Mouse (Mus musculus): ENCODE measurements around the gene Wnt3a. TPM values are rescaled to one million over a fixed set of nuclear protein-coding genes. Genes with fewer than 3 reads are reported as not detected.

Wnt3a gene
- not detected for total RNA-seq (2023)

GRCm38 (mm10) chr11:59290702-59291303 lies at the start of gene Wnt3a:
Gene Wnt3a, minus strand, starts transcription at chr11:59290752.

DNA sequence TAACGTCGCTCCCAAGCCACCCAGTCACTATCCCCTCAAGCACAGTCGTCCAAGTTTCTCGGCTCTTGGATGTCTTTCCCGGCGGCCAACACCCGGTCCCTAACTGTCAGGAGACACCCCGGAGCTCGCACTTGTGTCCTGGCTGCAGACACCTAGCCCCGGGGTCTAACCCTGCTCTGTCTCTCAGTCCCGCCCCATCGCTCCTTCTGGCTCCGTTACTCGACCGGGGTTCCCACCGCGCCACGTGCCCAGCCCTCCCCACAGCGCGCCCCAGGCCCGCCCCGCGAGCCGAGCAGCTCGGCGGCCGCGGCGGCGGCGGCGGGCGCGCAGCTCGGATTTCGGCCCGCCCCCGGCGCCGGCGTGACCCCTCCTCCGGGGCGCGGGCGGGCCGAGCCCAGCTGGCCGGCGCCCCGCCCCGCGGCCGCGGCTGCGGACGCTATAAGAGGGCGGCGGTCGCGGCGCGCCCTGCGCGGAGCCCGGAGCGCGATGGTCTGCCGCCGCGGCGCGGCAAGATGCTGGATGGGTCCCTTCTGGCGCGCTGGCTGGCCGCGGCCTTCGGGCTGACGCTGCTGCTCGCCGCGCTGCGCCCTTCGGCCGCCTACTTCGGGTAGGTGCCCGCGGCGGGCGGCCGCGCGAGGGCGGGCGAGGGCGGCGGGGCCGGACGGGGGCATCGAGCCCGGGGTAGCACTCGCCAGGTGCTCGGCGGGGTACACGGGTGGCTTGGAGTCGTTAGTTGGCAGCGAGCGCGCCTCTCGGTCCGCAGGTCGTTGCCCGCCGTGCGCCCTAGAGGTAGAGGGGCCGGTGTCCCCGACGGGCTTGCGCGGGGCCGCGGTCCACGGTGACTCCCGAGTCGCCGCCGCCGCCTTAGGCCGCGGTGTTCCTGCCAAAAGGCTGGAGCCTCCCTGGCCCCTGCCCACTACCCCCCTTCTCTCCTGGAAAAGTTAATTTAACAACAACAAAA lies 16.2 kb upstream of the Wnt3a start, which contains the start of gene Wnt9a:
Gene Wnt9a, plus strand, starts transcription at position 468 of the 961 bp plus-strand sequence.

DNA sequence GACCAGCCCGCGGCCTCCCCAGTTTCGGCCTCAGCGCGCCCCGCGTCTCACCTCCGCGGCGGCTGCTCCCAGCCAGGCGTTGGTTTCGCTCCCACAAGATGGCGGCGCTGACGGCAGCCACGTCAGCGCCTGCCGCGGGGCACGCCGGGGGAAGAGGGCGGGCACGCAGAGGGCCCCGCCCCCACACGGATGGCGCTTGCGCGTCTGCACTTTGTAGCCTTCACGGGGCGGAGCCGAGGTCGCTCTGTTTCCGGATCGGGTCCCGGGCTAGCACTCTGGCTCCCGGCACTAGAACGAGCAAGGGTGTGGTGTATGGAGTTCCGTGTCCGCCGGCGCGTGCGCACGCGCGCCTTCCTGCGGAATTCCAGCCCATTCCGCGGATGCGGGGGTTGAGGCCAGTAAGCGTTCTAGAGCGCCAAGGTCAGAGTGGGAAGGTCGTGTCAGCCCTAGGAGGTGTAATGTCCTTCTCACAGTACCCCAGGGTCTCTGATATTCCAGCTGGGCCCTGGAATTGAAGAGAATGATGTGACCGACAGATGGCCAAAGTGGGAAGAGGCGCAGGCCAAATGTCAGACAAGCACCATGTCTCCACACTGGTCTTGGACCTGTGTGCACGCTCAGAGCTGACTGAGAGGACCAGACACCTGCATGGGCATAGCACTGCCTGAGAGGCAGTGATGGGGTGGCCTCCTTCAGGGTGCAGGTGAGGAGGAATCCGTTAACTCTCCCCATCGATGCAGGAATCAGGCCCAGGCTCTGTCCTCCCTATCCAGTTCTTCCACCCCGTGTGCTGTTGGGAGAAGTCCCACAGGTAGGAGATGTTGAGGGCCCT lies 62.2 kb downstream of the Wnt3a start, which contains the start of gene Arf1:
Gene Arf1, minus strand, starts transcription at position 149 of the 832 bp plus-strand sequence.

GRCm38 (mm10) chr11:59208153-59208831 lies 82.3 kb downstream of the Wnt3a start, which contains the start of gene 2310033P09Rik:
Gene 2310033P09Rik, plus strand, starts transcription at chr11:59208321.

GRCm38 (mm10) chr11:59202081-59202995 lies 88.2 kb downstream of the Wnt3a start, which contains the start of gene Mrpl55:
Gene Mrpl55, plus strand, starts transcription at chr11:59202486.

Other genes starting within 250 kb of the Wnt3a start
- gene Obscn, start 154.3 kb downstream of the Wnt3a start, total RNA-seq (2023), result under 1 TPM in 1 of 2 experiments, not detected in 1; 0.16 TPM
- gene Iba57, start 127.0 kb downstream of the Wnt3a start, total RNA-seq (2023), result 10 to 100 TPM in 1 of 2 experiments, 1 to 10 TPM in 1; 9.9 to 10.6 TPM
- not detected for gene Gjc2, start 107.5 kb downstream of the Wnt3a start, total RNA-seq (2023)
- 10 to 100 TPM; 18.5 to 23.3 TPM for gene Guk1, start 98.5 kb downstream of the Wnt3a start, total RNA-seq (2023)
- 10 to 100 TPM; 11.1 to 16.3 TPM for gene Mrpl55, start 88.3 kb downstream of the Wnt3a start, total RNA-seq (2023)
- gene 2310033P09Rik, start 82.4 kb downstream of the Wnt3a start, total RNA-seq (2023), result 10 to 100 TPM; 16.8 to 19.8 TPM
- gene Arf1, start 62.5 kb downstream of the Wnt3a start, total RNA-seq (2023), result 100 to 1,000 TPM; 337 to 350 TPM
- not detected for gene Wnt9a, start 16.2 kb upstream of the Wnt3a start, total RNA-seq (2023)
- not detected for gene Prss38, start 84.9 kb upstream of the Wnt3a start, total RNA-seq (2023)
- gene Jmjd4, start 159.3 kb upstream of the Wnt3a start, total RNA-seq (2023), result 1 to 10 TPM; 3.0 to 3.1 TPM
- 1 to 10 TPM; 5.7 to 5.9 TPM for gene Snap47, start 160.4 kb upstream of the Wnt3a start, total RNA-seq (2023)
- gene Zfp867, start 181.7 kb upstream of the Wnt3a start, total RNA-seq (2023), result 1 to 10 TPM; 1.0 to 1.2 TPM
- gene Zkscan17, start 236.0 kb upstream of the Wnt3a start, total RNA-seq (2023), result 10 to 100 TPM; 12.9 to 14.2 TPM